Mouse (Mus musculus): ENCODE measurements around the gene Icam2. TPM values are rescaled to one million over a fixed set of nuclear protein-coding genes. Genes with fewer than 3 reads are reported as not detected.

Gene Icam2
- total and polyA plus RNA-seq, 3 experiments = 49.6 to 82.7 TPM; not detected in 1

DNA sequence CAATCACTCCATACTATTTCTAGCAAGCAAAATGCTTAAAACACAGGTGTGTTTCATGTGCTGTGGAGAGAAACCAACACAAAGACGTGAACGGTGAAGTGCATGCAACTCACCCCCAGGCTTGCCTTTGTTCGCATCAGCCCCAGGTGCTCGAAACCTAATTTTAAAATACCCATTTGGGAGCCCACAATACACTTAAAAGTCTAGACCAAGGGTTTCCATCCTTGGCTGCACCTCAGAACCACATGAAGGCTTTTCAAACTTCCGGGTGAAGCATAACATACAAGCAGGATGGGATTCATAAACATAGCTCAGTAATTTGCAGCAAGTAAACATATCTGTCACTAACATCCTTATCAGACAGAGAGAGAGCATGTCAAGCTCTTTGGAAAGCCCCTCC lies 42.5 kb upstream of the Icam2 start:
- DNase-seq (ENCODE audit: low read depth, low spot score) = no peak
- H3K27ac ChIP-seq (ENCODE audit: control insufficient read depth, low read depth, low read length) = no peak overlapping the region
- peaks cover 2 to 34% of the 10 kb centered on the region in 2 experiments; a peak in 3 of 4 replicates for H3K36me3 ChIP-seq (ENCODE audit: control insufficient read depth in 1 of 2, insufficient read depth in 2 of 2, low read length in 2 of 2)

DNA sequence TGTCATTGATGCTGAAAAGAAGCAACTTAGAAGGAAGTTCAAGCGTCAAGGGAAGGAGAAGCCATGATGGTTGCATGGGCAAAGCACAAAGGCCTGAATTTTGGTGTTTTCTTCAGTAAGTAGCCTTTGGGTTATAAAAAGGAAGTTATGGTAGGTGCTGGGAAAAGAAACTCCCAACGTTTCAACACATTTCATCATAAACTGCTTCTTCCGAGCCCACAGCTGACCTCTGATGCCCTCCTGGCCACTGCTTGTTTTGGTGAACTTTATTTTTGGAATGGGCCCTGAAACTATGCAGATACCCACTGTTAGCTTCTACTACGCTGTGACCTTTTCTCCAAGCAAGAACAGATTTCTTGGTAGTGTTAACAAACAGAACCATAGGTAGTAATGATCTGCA lies 41.8 kb upstream of the Icam2 start:
- no peak overlapping the region for H3K27ac ChIP-seq (ENCODE audit: control insufficient read depth, low read depth, low read length)

More for the DNA sequence above, 42.5 kb upstream of the Icam2 start:
- Histone ChIP-seq H3K9ac (ENCODE audit: control insufficient read depth, low read depth, low read length, poor library complexity, severe bottlenecking) (no peak overlapping the region), H3K9me3 (replicated peaks; ENCODE audit: insufficient read depth, low read length) (no peaks in the 10 kb centered on the region), H3K4me3 (ENCODE audit: control insufficient read depth in 1 of 2, insufficient read depth in 1 of 2, low read depth in 2 of 2, low read length in 2 of 2) (no peak overlapping the region), H3K4me1 (ENCODE audit: control insufficient read depth in 1 of 2, insufficient read depth in 2 of 2, low read length in 2 of 2) (peaks cover 23 to 28% of the 10 kb centered on the region in 2 experiments), H3K79me2 (ENCODE audit: control insufficient read depth, insufficient read depth, low read length, poor library complexity) (no peaks in the 10 kb centered on the region), H3K27me3 (ENCODE audit: control insufficient read depth in 1 of 2, insufficient read depth in 2 of 2, low read length in 2 of 2) (no peaks in the 10 kb centered on the region)
- TF ChIP-seq GATA1 (IDR thresholded peaks at IDR 0.05; ENCODE audit: low read depth, low read length) (peak; percentile 45), MAFK (IDR thresholded peaks at IDR 0.05; ENCODE audit: borderline replicate concordance, low read depth, low read length) (no peak)

DNA sequence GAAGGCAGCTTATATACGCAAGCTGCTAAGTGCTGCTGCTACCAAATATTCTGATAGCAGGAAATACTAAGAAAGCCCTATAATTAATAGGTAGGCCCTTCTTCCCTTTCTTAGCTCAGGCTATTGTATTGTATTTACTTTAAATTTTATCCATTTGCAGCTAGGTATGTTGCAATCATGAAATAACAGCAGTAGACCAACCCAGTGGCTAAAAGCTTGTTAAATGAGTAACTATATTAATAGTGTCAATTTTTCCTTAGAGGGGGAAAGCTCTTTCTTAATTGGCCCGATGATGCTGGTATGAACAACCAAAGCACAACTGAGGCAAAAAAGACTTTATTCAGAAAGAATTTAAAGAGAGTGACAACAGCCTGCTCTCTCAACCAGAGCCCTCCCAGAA lies 40.7 kb upstream of the Icam2 start:
- Histone ChIP-seq H3K36me3 (ENCODE audit: control insufficient read depth in 1 of 2, insufficient read depth in 2 of 2, low read length in 2 of 2) (peaks cover 2 to 34% of the 10 kb centered on the region in 2 experiments; a peak in 3 of 4 replicates), H3K4me1 (ENCODE audit: control insufficient read depth in 1 of 2, insufficient read depth in 2 of 2, low read length in 2 of 2) (peaks cover 23 to 28% of the 10 kb centered on the region in 2 experiments), H3K4me3 (ENCODE audit: control insufficient read depth in 1 of 2, insufficient read depth in 1 of 2, low read depth in 2 of 2, low read length in 2 of 2) (no peak overlapping the region), H3K9me3 (replicated peaks; ENCODE audit: insufficient read depth, low read length) (no peaks in the 10 kb centered on the region), H3K27ac (ENCODE audit: control insufficient read depth, low read depth, low read length) (peak overlapping the region; percentile 68), H3K79me2 (ENCODE audit: control insufficient read depth, insufficient read depth, low read length, poor library complexity) (no peaks in the 10 kb centered on the region), H3K9ac (ENCODE audit: control insufficient read depth, low read depth, low read length, poor library complexity, severe bottlenecking) (peak overlapping the region; percentile 17), H3K27me3 (ENCODE audit: control insufficient read depth in 1 of 2, insufficient read depth in 2 of 2, low read length in 2 of 2) (no peaks in the 10 kb centered on the region)
- DNase-seq (ENCODE audit: low read depth, low spot score) = no peak
- TF ChIP-seq BHLHE40 (IDR thresholded peaks at IDR 0.05; ENCODE audit: borderline replicate concordance, low read depth, low read length) (no peak), CHD1 (IDR thresholded peaks at IDR 0.05; ENCODE audit: low read depth, low read length) (no peak), ZKSCAN1 (IDR thresholded peaks at IDR 0.05; ENCODE audit: low read depth, low read length) (no peak), E2F4 (IDR thresholded peaks at IDR 0.05; ENCODE audit: borderline replicate concordance, low read depth, low read length) (no peak), POLR2AphosphoS5 (IDR thresholded peaks at IDR 0.05; ENCODE audit: borderline replicate concordance, low read depth, low read length) (no peak), ETS1 (IDR thresholded peaks at IDR 0.05; ENCODE audit: low read depth, low read length) (no peak), GATA1 (IDR thresholded peaks at IDR 0.05; ENCODE audit: low read depth, low read length) (no peak), USF1 (IDR thresholded peaks at IDR 0.05; ENCODE audit: low read depth, low read length) (no peak), ZC3H11A (IDR thresholded peaks at IDR 0.05; ENCODE audit: low read depth, low read length) (no peak), MAZ (IDR thresholded peaks at IDR 0.05; ENCODE audit: low read depth, low read length) (no peak), TCF12 (IDR thresholded peaks at IDR 0.05; ENCODE audit: low read depth, low read length) (no peak), JUND (IDR thresholded peaks at IDR 0.05; ENCODE audit: low read depth, low read length) (no peak), TBP (IDR thresholded peaks at IDR 0.05; ENCODE audit: low read depth, low read length) (no peak), KAT2A (conservative IDR thresholded peaks at IDR 0.05; ENCODE audit: low read depth, low read length) (no peak)

More for the DNA sequence above, 41.8 kb upstream of the Icam2 start:
- H3K27me3 ChIP-seq (ENCODE audit: control insufficient read depth in 1 of 2, insufficient read depth in 2 of 2, low read length in 2 of 2) = no peaks in the 10 kb centered on the region
- H3K4me3 ChIP-seq (ENCODE audit: control insufficient read depth in 1 of 2, insufficient read depth in 1 of 2, low read depth in 2 of 2, low read length in 2 of 2) = no peak overlapping the region
- DNase-seq (ENCODE audit: low read depth, low spot score) = no peak
- peaks cover 23 to 28% of the 10 kb centered on the region in 2 experiments for H3K4me1 ChIP-seq (ENCODE audit: control insufficient read depth in 1 of 2, insufficient read depth in 2 of 2, low read length in 2 of 2)
- no peaks in the 10 kb centered on the region for H3K9me3 ChIP-seq (replicated peaks; ENCODE audit: insufficient read depth, low read length)
- no peaks in the 10 kb centered on the region for H3K79me2 ChIP-seq (ENCODE audit: control insufficient read depth, insufficient read depth, low read length, poor library complexity)
- TF ChIP-seq MAZ (IDR thresholded peaks at IDR 0.05; ENCODE audit: low read depth, low read length) (no peak), CHD1 (IDR thresholded peaks at IDR 0.05; ENCODE audit: low read depth, low read length) (no peak), RAD21 (IDR thresholded peaks at IDR 0.05; ENCODE audit: low read depth, low read length) (no peak), NRF1 (IDR thresholded peaks at IDR 0.05; ENCODE audit: insufficient read depth, low read depth, low read length, poor library complexity, severe bottlenecking) (no peak), MYC (IDR thresholded peaks at IDR 0.05; ENCODE audit: low read depth, low read length) (no peak), NELFE (IDR thresholded peaks at IDR 0.05; ENCODE audit: low read depth, low read length) (no peak), MAX (IDR thresholded peaks at IDR 0.05; ENCODE audit: low read length) (no peak), ELF1 (IDR thresholded peaks at IDR 0.05; ENCODE audit: low read depth, low read length) (no peak), HCFC1 (IDR thresholded peaks at IDR 0.05; ENCODE audit: low read depth, low read length) (no peak)
- H3K36me3 ChIP-seq (ENCODE audit: control insufficient read depth in 1 of 2, insufficient read depth in 2 of 2, low read length in 2 of 2) = peaks cover 2 to 34% of the 10 kb centered on the region in 2 experiments; a peak in 3 of 4 replicates
- H3K9ac ChIP-seq (ENCODE audit: control insufficient read depth, low read depth, low read length, poor library complexity, severe bottlenecking) = no peak overlapping the region
